Mouse (Mus musculus) cerebellum, adult 2 months (tissue): ENCODE measurements around the gene Snap91.

ENCODE experiments used
- CTCF ChIP-seq: fragments of 200-500 bp; IDR thresholded peaks from 2 replicates; pipeline ENCODE4 v1.5.1; 2011; ENCODE audit warnings: low read depth, mild to moderate bottlenecking, control low read depth, low read length, moderate library complexity, borderline replicate concordance; ENCODE audit not compliant: insufficient read depth
- POLR2A ChIP-seq: fragments of 200-500 bp; IDR thresholded peaks from 2 replicates; pipeline ENCODE4 v1.6.1; 2011; ENCODE audit warnings: low read length, control low read depth, borderline replicate concordance; ENCODE audit not compliant: insufficient read depth

- TF ChIP-seq POLR2A (no peak), CTCF (no peak)
Observed at GRCm38 (mm10) chr9:86829034-86829433, 51.4 kb downstream of the Snap91 start.
